Mouse (Mus musculus): Measurements from ENCODE around the gene Pcnx2. TPM values are rescaled to one million over a fixed set of nuclear protein-coding genes. Genes with fewer than 3 reads are reported as not detected.

The Pcnx2 gene
- total RNA-seq, 2 experiments from 2014 or later, result not detected

GRCm38 (mm10) chr8:125902521-125902920 lies 4.4 kb upstream of the Pcnx2 start:
- no peak for ATAC-seq (replicated peaks; ENCODE audit: low FRiP score, poor library complexity, severe bottlenecking)

DNA sequence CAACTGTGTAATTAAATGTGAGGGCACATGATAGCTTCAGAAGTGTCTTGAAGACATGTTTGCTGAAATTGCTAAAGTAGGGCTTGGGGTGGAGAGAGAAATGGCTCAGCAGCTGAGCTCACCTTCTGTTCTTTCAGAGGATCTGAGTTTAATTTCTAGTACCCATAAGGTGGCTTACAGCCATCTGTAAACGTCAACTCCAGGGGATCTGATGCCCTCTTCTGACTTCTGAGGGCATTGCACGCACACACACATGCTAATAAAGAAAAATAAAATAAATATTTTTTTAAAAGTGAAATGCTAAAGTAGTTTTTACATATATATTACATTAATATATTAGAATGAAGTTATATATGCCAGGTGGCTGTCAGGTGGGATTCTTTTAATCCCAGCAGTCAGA lies 3.0 kb upstream of the Pcnx2 start:
- ATAC-seq (replicated peaks; ENCODE audit: low FRiP score, poor library complexity, severe bottlenecking), result no peak

DNA sequence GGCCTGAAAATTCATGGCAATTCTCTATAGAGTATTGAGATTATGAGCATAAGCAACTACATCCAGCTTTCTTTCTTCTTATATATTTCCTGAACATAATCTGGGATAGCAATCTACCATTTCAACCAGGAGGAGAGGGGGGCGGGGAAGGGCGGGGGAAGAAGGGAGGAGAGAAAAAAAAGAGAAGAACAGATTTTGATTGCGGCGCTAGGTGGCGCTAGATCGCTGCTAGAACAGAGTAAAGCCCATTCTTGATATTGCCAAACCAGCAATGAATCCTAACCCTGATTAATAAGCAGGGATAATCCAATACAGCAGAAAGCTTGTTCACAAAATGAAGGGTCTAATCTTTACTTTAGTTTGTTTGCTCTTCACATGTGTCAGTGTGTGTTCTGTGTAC lies 782 bp upstream of the Pcnx2 start:
- ATAC-seq (replicated peaks; ENCODE audit: low FRiP score, poor library complexity, severe bottlenecking), result no peak

- no peak for ATAC-seq (replicated peaks; ENCODE audit: low FRiP score, poor library complexity, severe bottlenecking)
Observed at GRCm38 (mm10) chr8:125897388-125897787, 729 bp downstream of the Pcnx2 start.

DNA sequence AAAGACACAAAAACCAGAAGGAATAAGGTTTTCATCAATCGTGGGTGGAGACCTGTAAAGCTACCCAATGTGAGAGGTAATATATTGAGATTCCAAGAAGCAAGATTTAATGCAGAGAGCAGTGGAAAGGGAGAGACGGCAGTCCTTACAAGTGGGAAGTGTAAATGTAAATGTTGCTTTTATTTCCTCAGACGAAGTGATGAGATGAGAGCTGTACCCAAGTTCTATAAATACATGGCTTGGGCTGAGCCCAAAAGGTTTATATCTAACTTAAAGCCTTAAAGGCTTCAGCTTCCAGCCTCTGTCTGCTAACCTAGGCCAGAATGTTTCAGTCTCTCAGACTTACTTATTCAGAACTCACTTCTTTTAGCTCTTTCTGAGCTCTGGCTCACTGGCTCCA lies 8.2 kb downstream of the Pcnx2 start:
- ATAC-seq (replicated peaks; ENCODE audit: low FRiP score, poor library complexity, severe bottlenecking), result no peak

- no peak for ATAC-seq (replicated peaks; ENCODE audit: low FRiP score, poor library complexity, severe bottlenecking)
Observed at GRCm38 (mm10) chr8:125887549-125887948, 10.6 kb downstream of the Pcnx2 start.

DNA sequence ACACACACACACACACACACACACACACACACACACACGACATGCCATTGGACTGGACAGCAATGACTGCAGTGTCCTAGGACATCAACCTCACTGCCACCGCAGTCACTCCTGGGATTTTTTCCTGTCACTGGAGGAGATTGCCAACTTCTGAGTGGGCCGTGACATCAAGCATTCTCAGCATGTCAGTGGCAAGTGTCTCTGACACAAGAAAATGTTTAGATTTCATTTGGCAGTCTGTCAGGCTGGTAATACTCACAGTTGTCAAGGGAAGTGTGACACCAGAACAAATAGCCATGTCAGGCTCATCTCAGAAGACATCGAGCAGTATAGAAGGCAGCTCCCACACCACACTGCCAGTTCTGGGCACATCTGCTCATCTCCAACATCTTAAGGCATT lies 17.7 kb downstream of the Pcnx2 start:
- no peak for ATAC-seq (replicated peaks; ENCODE audit: low FRiP score, poor library complexity, severe bottlenecking)

DNA sequence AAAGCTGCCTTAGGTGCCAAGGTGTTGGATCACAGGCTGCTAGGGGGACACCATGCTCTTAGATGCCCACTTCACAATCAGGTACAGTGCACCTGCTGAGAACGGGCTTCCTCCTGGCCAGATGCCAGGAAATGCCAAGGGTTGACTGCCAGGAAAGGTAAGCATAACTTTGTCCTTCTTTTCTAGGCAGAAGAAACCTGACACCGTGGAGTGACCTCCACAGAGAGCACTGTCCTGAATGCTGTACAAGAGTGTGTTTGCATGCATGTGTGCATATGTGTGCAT lies 24.9 kb downstream of the Pcnx2 start:
- ATAC-seq (replicated peaks; ENCODE audit: low FRiP score, poor library complexity, severe bottlenecking), result no peak

DNA sequence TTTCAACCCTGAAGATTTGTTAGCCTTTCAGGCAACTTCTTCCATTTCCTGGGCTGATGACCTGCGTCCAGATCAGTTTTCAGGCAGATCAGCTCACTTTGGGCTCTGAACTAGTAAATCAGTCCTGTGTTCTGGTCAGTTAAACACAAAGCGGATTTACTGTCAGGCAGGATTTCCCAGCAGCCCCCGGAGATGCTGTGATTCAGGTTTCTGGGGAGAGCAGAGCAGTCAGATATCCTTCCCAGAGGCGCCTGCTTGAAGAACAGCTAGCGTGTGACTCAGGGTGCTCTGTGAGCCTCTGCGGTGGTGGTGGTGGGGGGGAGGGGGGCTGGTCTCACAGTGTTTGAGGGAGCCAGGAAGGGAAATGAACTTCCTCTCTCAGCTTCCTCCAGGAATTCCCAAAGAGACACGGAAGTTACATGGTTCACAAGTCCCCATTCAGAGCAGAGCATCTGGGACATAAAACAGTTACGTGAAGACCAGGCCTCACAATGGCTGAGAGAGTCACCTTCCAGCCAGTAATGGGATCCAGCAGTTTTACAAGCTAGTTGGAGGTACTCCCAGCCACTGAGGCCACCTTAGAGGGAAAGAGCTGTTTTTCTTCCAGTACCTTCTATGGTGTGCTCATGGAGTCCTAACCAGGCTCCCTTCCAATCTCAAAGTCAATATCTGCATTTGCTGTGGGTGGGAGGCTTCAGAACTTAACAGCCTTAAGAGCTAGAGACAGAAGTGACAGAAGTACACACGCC lies 25.4 kb downstream of the Pcnx2 start:
- ATAC-seq (replicated peaks; ENCODE audit: low FRiP score, poor library complexity, severe bottlenecking), result no peak

DNA sequence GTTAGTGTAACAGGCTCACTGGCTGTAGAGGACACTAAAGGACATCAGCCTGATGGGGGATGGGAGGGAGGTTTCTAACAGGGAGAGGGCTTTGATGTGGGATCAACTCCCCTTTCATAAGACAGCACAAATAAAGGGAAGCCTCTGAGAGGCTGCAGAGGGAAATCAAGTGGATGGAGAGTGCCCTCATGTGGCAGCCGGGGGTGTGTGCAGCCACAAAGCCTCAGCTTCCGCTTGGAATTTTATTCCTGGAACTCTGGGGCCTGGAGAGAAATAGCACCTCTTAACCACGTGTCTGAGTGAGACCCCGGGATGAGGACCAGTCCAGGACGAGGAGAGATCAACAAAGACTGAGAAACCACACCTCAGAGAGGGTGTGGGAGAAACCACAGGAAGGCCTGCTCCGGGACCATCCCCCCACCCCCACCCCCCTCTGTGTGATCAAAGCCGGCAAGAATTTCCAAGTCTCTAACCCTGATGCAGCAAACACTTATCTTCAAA lies 27.2 kb downstream of the Pcnx2 start:
- no peak for ATAC-seq (replicated peaks; ENCODE audit: low FRiP score, poor library complexity, severe bottlenecking)

- ATAC-seq (replicated peaks; ENCODE audit: low FRiP score, poor library complexity, severe bottlenecking), result no peak
Observed at GRCm38 (mm10) chr8:125870179-125870702, 27.9 kb downstream of the Pcnx2 start.

DNA sequence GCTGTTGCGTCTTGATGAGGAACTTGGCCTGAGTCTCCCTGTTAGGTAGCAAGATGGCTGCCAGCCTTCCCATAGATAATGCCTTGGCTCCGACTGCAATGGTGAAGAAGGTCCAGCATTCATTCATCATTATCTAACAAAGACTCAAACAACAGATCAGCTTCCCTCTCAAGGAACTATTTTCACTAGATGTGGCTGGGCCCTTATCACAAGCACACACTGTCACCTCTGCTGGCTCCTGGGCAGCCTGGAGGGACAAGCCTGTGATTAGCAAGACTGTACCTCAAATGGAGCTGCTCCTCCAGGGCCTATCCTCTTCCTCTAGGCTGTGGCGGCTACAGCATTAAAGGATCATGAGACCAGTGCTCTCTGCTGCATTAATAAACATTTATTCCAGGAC lies 28.4 kb downstream of the Pcnx2 start:
- no peak for ATAC-seq (replicated peaks; ENCODE audit: low FRiP score, poor library complexity, severe bottlenecking)

DNA sequence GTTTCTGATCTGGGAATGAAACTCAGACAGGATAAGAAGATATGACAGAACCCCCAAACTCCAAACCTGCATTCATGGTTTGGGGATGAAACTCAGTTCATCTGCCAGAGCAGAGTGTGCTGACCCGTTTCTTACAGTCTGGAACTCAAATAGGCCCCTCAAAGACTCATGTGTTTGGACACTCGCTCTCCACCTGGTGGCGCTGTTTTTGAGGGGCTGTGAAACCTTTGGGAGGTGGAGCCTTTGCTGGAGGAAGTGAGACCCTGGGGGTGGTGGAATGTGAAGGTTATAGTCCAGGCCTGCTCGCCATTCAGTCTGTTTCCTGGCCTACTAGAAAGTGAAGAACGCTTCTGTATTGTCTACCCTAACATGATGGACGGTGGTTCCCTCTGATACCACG lies 29.6 kb downstream of the Pcnx2 start:
- ATAC-seq (replicated peaks; ENCODE audit: low FRiP score, poor library complexity, severe bottlenecking), result no peak

DNA sequence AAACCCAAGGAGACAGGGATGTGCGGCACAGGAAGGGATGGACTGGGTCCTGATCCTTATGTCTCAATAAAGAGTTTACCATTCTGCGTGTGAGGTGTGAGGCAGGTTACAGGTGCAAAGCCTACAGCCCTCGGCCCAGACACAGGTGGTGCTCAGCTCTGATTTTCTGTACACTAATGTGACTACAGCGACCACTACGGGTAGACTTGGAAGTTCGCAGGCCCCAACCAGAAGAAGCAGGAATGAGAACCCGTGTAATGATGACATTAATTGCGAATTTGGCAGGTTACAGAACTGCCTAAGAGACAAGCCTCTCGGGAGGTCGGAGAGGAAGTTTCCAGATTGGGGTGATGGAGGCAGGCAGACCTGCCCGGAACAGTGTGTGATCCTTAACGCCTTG lies 32.0 kb downstream of the Pcnx2 start:
- ATAC-seq (replicated peaks; ENCODE audit: low FRiP score, poor library complexity, severe bottlenecking), result no peak

DNA sequence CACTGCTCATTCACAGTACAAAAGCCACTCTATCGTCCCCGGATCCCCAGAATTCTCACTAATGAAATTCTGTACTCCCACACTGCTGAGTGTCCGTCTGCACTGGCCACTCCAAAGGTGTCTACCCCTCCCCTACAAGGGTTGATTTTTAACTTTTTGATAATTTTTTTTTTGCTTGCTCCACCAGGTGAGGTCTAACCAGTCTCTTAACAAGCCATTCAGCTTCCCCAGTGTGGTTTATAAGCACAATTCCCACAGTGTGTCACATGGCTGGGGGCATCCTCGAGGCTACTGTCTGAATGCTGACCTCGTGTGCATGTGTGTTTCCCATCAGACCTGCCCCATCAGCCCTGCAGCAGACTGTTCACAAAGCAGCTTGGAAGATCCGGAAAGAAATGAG lies 40.9 kb downstream of the Pcnx2 start:
- ATAC-seq (replicated peaks; ENCODE audit: low FRiP score, poor library complexity, severe bottlenecking), result no peak

GRCm38 (mm10) chr8:125856160-125856559 lies 42.0 kb downstream of the Pcnx2 start:
- no peak for ATAC-seq (replicated peaks; ENCODE audit: low FRiP score, poor library complexity, severe bottlenecking)

DNA sequence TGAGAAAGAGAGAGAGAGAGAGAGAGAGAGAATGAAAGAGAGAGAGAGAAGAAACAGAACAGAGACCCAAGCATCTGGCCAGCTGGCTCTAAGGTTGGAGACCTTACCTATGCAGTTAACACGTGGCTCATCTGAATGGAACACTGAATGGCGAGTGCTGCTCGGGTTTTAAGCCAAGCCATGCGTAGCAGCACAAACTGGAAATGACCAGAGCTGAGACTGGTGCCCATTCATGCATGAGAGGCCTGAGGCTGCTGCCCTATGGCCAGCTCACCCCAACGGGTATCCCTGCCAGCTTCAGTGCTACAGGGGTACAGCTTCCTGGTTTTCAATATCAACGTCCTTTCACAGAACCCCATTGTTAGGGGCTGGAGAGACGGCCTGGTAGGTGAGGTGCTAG lies 43.7 kb downstream of the Pcnx2 start:
- ATAC-seq (replicated peaks; ENCODE audit: low FRiP score, poor library complexity, severe bottlenecking), result no peak

DNA sequence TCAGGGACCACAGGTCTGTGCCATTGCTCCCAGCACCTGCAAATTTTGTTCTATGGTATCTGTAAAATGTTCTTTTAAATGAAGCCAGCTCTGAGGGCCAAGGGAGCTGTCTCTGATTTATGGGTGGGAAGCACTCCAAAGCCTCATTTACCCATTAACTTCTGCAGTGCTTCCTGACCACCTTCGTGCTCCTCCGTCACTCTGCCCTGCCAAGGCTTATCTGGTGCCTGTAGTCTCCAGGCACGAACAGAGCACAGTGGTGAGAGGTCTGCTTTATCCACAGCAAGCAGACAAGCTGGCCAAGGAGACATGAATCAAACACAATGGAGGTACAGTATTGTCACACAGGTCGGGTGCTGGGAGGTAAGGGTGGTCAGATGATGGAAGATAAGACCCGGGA lies 44.8 kb downstream of the Pcnx2 start:
- no peak for ATAC-seq (replicated peaks; ENCODE audit: low FRiP score, poor library complexity, severe bottlenecking)

DNA sequence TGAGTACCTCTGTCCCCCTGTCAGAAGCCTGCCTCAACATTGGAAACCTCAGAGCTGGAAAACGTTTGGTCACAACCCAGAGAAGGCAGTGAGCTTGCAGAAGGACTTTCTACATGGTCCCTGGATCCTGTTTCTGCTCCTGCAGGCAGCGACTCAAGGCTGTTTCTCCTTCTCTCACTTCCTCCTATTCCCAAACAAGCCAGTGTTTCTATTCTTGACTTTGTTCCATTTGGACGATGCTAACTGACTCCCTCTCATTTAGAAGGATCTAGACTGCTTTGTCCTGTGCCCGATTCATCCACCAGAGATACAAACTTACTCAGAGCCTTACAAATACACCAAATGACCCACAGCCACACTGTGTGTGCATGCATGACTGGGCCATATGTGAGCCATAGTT lies 48.9 kb downstream of the Pcnx2 start:
- ATAC-seq (replicated peaks; ENCODE audit: low FRiP score, poor library complexity, severe bottlenecking), result no peak

DNA sequence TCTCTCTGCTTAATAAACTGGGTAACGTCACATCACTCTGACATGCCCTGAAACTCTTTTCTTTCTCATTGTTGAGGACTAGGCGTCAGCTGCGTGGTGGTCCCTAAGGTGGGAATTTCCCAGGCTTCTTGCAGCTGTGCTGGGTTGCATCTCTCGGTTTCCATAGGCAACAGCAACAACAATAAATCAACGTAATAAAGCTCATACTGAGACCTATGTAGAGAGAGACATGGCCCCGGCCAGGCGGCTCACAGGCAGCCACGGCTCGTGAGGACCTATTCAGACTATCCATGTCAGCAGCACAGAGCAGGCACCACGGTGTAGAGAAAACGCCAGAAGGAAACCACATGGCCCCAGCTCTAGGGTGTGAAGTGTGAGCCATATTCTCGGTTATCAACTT lies 50.3 kb downstream of the Pcnx2 start:
- ATAC-seq (replicated peaks; ENCODE audit: low FRiP score, poor library complexity, severe bottlenecking), result no peak

DNA sequence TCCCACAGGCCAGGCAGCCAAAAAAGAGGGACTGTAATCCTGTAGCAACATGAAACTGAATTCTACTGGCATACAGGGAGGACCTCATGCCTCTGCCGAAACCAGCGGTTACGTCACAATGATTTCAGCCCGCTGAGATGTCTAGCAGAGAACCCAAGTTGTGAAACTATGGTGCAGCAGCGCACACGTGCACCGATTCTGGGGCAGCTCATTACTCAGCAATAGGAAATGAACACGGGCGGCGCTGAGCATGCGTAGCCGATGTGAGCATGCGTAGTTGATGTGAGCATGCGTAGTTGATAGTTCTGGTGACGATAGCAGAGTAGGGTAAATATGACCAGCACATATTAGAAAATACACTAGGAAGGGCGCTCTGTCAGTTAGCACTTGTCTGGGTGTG lies 52.8 kb downstream of the Pcnx2 start:
- no peak for ATAC-seq (replicated peaks; ENCODE audit: low FRiP score, poor library complexity, severe bottlenecking)
